Mouse (Mus musculus) megakaryocyte, embryonic 14.5 days (primary cell): ENCODE results near the gene Scn5a. TPM values are rescaled to one million over a fixed set of nuclear protein-coding genes. Genes with fewer than 3 reads are reported as not detected.

Experiments
- H3K27me3 ChIP-seq: replicated peaks from 2 replicates; pipeline ENCODE3; 2012; ENCODE audit warnings: inconsistent platforms
- H3K36me3 ChIP-seq: replicated peaks from 2 replicates; pipeline ENCODE3; 2012; ENCODE audit warnings: low read length, inconsistent platforms, mixed read lengths
- H3K4me1 ChIP-seq: 2 replicates; pipeline ENCODE4 v1.6.1; 2012; ENCODE audit warnings: inconsistent platforms
- H3K4me3 ChIP-seq: replicated peaks from 2 replicates; pipeline ENCODE3; 2012; ENCODE audit warnings: moderate library complexity, mild to moderate bottlenecking, inconsistent platforms
- H3K9me3 ChIP-seq: 2 replicates; pipeline ENCODE4 v1.6.1; 2012; ENCODE audit warnings: inconsistent platforms
- FLI1 ChIP-seq: IDR thresholded peaks from 2 replicates; pipeline ENCODE4 v1.6.1; 2012; ENCODE audit warnings: low read length, inconsistent platforms, mixed read lengths
- GATA1 ChIP-seq: IDR thresholded peaks from 3 replicates; pipeline ENCODE4 v1.6.1; 2012; ENCODE audit warnings: mixed read lengths, low read length, inconsistent platforms, borderline replicate concordance
- polyA plus RNA-seq: library from polyadenylated mRNA; stranded (reverse); fragments of >175 nt; gene quantifications from 2 replicates; pipeline ENCODE4 v1.2.3, GENCODE M21; 2012; ENCODE audit warnings: low replicate concordance; ENCODE audit not compliant: insufficient read depth

Scn5a gene
- polyA plus RNA-seq, 1 experiment: 0.04 TPM

GRCm38 (mm10) chr9:119515454-119515853 is 63.4 kb downstream of the Scn5a start:
- TF ChIP-seq GATA1 (no peak), FLI1 (no peak)
- Histone ChIP-seq H3K4me3 (no peak overlapping the region), H3K36me3 (no peaks in the 10 kb centered on the region), H3K4me1 (no peaks in the 10 kb centered on the region), H3K9me3 (no peaks in the 10 kb centered on the region), H3K27me3 (peaks cover 36% of the 10 kb centered on the region)

DNA sequence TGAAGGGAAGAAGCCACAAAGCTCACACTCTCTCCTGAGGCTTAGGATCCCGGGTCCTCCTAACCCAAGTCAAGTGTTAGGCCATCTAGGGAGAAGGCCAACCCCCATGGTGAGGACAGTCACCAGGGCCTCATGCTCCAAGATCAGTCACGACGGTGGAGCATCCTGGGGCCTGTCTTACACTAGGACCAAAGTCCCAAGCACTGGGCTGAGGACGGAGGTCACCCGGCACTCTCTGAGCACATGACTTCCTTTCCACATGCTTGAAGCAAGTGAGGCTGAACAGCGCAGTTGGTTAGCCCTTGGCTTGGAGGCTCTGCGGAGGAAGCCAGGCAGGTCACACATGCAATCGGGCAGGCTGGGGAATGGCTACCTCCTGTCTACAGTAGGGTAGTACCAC is 63.8 kb downstream of the Scn5a start:
- Histone ChIP-seq H3K9me3 (no peaks in the 10 kb centered on the region), H3K36me3 (no peaks in the 10 kb centered on the region), H3K27me3 (peaks cover 36% of the 10 kb centered on the region), H3K4me3 (no peak overlapping the region), H3K4me1 (no peaks in the 10 kb centered on the region)
- TF ChIP-seq GATA1 (no peak), FLI1 (no peak)

DNA sequence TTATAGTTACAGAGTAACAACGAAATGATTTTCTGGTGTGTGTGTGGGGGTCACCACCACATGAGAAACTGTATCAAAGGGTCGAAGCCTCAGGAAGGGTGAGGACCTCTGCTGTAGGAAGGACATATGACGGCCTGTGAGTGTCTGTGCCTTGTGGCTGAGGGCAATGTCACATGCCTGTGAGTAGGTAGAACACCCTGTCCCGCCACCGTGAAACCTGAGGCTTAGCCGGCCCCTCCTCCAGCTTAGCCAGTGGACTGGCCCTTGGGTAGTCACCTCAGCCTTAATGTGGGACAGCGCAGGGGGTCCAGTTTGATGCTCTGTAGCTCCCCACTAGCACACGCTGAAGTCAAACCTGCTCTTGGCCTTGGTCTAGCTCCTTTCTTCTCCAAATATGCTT is 65.0 kb downstream of the Scn5a start:
- TF ChIP-seq FLI1: no peak
- no peak for TF ChIP-seq GATA1
- H3K9me3 ChIP-seq: no peaks in the 10 kb centered on the region
- no peak overlapping the region for H3K4me3 ChIP-seq
- H3K36me3 ChIP-seq: no peaks in the 10 kb centered on the region
- peaks cover 34% of the 10 kb centered on the region for H3K27me3 ChIP-seq
- no peaks in the 10 kb centered on the region for H3K4me1 ChIP-seq

DNA sequence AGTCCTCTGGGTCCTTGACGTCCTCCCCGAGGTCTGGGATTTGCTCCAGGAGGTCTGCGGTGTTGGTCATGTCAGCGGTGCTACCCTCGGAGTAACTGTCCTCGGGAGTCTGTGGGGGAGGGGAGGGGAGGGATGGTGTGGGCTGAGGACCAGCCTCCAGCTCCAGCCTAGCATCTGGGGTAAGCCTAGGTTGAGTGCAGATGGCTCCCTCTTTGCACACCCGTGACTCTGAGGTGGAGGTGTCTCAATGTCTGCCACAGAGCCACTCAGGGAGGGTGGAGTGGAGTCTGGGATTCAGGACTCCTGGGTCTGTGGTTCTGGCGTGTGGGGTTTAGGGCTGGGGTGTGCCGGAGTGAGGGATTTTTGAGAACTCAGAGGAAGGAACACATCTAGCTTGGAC is 65.8 kb downstream of the Scn5a start:
- Histone ChIP-seq H3K27me3 (peaks cover 28% of the 10 kb centered on the region), H3K4me1 (no peaks in the 10 kb centered on the region), H3K4me3 (no peak overlapping the region), H3K36me3 (no peaks in the 10 kb centered on the region), H3K9me3 (no peaks in the 10 kb centered on the region)
- no peak for TF ChIP-seq FLI1
- no peak for TF ChIP-seq GATA1

DNA sequence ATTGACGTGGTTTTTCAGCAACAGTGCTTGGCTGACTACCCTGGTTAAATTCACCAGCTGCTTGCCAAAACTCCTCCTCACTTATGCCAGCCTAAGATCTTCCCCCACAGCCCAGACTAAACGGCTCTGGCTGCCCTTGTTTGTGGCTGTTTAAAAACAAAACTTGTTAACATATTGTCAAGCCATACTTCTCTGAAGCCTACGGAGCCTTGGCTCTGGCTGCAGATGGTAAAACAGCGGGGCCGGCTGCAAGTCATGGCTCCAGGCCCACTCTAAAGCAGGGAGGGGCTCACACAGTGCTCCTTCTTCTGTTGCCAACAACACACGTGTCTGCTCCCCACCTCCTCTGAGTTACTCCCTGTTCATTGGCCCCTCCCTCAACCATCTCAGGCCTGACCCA is 67.9 kb downstream of the Scn5a start:
- H3K9me3 ChIP-seq: peaks cover 5% of the 10 kb centered on the region

GRCm38 (mm10) chr9:119504981-119505658 is 73.7 kb downstream of the Scn5a start:
- TF ChIP-seq GATA1: no peak
- TF ChIP-seq FLI1: no peak
- Histone ChIP-seq H3K4me1 (no peaks in the 10 kb centered on the region), H3K36me3 (no peaks in the 10 kb centered on the region), H3K4me3 (no peak overlapping the region), H3K9me3 (peaks cover 5% of the 10 kb centered on the region), H3K27me3 (peaks cover 8% of the 10 kb centered on the region)

More for the DNA sequence above, 67.9 kb downstream of the Scn5a start:
- no peak for TF ChIP-seq FLI1
- no peak for TF ChIP-seq GATA1
- Histone ChIP-seq H3K4me1 (no peaks in the 10 kb centered on the region), H3K4me3 (no peak overlapping the region), H3K27me3 (peaks cover 14% of the 10 kb centered on the region), H3K36me3 (no peaks in the 10 kb centered on the region)

DNA sequence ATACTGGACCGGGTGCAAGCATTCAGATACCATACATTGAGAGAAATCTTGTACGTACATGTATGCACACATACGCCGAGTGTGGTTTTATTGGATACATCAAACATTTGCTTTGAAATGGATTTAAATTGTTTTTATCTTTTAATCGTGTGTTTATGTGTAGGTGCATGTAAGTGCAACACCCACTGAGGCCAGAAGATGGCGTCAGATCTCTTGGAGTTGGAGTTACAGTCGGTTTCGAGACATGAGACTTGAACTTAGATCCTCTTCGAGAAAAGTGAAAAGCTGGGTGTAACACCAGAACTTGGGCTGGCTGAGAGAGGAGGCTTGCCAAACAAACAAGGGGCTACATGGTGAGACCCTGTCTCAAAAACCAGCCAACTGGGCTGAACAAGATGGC is 75.2 kb downstream of the Scn5a start:
- no peak for TF ChIP-seq GATA1
- TF ChIP-seq FLI1: no peak

DNA sequence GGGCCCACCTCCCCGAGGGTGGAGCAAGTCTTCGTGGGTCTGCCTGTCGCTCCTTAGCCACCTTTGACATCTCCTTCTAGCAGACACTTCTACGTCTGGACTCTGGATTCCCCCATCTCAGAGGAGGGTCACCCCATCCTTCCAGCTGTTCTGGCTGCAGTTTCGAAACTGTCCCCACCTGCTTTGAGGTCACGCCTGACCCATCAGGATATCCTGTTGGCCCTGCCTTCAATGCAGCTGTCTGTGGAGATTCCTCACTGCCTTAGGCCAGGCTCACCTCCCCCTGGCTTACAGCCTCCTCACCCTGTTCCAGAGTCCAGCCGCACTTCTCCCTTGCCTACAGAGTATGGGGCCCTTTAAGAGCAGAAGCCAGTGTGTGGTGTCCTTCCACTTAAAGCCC is 79.9 kb downstream of the Scn5a start:
- peaks cover 18% of the 10 kb centered on the region for H3K27me3 ChIP-seq
- no peaks in the 10 kb centered on the region for H3K9me3 ChIP-seq
- TF ChIP-seq FLI1: no peak
- TF ChIP-seq GATA1: no peak
- H3K4me3 ChIP-seq: no peak overlapping the region
- H3K4me1 ChIP-seq: 0 out of 2 replicates have a peak, but pooled peaks cover 3% of the 10 kb centered on the region
- no peaks in the 10 kb centered on the region for H3K36me3 ChIP-seq

More for the DNA sequence above, 75.2 kb downstream of the Scn5a start:
- H3K4me1 ChIP-seq: 0 out of 2 replicates have a peak, but pooled peaks cover 3% of the 10 kb centered on the region
- H3K9me3 ChIP-seq: peaks cover 5% of the 10 kb centered on the region
- no peak overlapping the region for H3K4me3 ChIP-seq
- H3K36me3 ChIP-seq: no peaks in the 10 kb centered on the region
- peaks cover 12% of the 10 kb centered on the region for H3K27me3 ChIP-seq

DNA sequence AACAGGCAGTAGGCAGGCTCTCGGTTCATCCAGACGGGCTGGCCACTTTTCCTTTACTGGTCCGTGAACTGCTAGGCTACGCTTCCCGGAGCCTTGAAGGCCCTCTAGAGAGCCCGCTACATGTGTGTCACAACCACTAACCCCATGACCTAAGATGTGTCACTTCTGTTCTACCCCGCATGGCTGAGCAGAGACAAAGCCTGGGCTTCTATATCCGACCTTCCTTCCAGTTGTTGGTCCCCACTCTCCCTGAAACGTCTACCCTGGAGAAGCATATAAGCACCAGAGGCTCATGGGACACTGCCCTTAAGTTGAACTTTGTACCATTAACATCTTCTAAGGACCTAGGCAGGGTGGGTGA is 80.6 kb downstream of the Scn5a start:
- H3K9me3 ChIP-seq: no peaks in the 10 kb centered on the region
- no peak for TF ChIP-seq GATA1
- no peak for TF ChIP-seq FLI1

GRCm38 (mm10) chr9:119497546-119498246 is 81.1 kb downstream of the Scn5a start:
- TF ChIP-seq GATA1 (no peak), FLI1 (no peak)
- Histone ChIP-seq H3K36me3 (no peaks in the 10 kb centered on the region), H3K4me1 (0 out of 2 replicates have a peak, but pooled peaks cover 3% of the 10 kb centered on the region), H3K27me3 (peaks cover 23% of the 10 kb centered on the region), H3K4me3 (no peak overlapping the region), H3K9me3 (no peaks in the 10 kb centered on the region)

More for the DNA sequence above, 80.6 kb downstream of the Scn5a start:
- 0 out of 2 replicates have a peak, but pooled peaks cover 3% of the 10 kb centered on the region for H3K4me1 ChIP-seq
- no peak overlapping the region for H3K4me3 ChIP-seq
- H3K27me3 ChIP-seq: peaks cover 18% of the 10 kb centered on the region
- H3K36me3 ChIP-seq: no peaks in the 10 kb centered on the region

DNA sequence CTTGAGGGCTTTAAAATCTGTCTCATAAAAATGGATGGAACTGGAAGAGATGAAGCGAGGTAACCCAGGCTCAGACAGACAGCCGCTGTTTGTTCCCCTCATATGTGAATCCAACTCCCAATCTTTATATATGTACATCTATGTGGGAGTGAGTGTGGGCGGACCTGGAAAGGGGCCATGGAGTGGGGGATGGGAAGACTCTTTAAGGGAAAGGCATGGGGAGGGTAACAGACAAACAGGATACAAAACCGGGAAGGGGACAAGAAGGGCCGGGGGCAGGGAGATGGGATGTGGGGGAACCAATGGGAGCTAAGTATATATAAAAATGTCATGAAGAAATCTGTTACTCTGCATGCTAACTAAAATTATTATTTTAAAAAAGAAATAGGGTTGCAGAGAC is 81.9 kb downstream of the Scn5a start:
- Histone ChIP-seq H3K4me3 (no peak overlapping the region), H3K9me3 (no peaks in the 10 kb centered on the region), H3K4me1 (0 out of 2 replicates have a peak, but pooled peaks cover 3% of the 10 kb centered on the region), H3K36me3 (no peaks in the 10 kb centered on the region), H3K27me3 (peaks cover 27% of the 10 kb centered on the region)
- no peak for TF ChIP-seq GATA1
